Mouse (Mus musculus): ENCODE results near the gene Rgs6.

GRCm38 (mm10) chr12:82710376-82710775 is 122.3 kb downstream of the Rgs6 start:
- TF ChIP-seq CTCF (IDR thresholded peaks at IDR 0.05; ENCODE audit: extremely low read depth, insufficient read depth, insufficient read length, insufficient replicate concordance) (no peak), POLR2A (IDR thresholded peaks at IDR 0.05; ENCODE audit: low read depth, low read length) (no peak)

Data from spleen, adult 2 months (tissue).